Mouse (Mus musculus): ENCODE measurements at regions not wholly inside any gene's neighbourhood (a gene's known extent, or its start where the extent isn't known, plus 50 kb on each side); places are given as distances from the start of the nearest gene placed in this dataset.

- intact Hi-C loops (cut with DNase I): no loop called here
- no peak for DNase-seq
These were observed 440.6 kb downstream of the Nebl start for GRCm38 (mm10) chr2:17290709-17291108.

- no peak for DNase-seq
These were observed 443.7 kb downstream of the Nebl start for GRCm38 (mm10) chr2:17287598-17287997.

GRCm38 (mm10) chr2:17249960-17250359 lies 481.3 kb downstream of the Nebl start:
- intact Hi-C loops (cut with DNase I): no loop called here
- no peak for DNase-seq

More at GRCm38 (mm10) chr2:17287598-17287997, 443.7 kb downstream of the Nebl start:
- intact Hi-C loops (cut with DNase I): no loop called here

DNA sequence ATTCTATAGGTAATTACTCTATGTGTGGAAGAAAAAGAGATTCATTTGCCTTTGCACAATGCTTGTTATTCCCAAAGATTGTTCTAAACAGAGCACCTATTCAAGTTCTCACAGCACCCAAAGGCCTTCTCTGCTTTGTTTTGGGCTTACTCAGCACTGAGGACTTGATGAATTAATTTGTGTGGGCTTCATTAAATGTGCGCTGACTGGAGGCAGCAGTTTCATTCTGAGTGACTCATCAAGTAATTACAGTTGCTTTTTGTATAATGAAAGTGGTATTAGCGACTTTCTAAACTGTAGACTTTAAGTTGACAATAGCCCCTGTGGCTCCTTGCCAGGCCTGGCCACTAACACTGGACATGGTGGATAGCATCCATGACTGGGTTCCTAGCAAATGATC lies 485.4 kb downstream of the Nebl start:
- no peak for DNase-seq
- intact Hi-C loops (cut with DNase I): no loop called here

DNA sequence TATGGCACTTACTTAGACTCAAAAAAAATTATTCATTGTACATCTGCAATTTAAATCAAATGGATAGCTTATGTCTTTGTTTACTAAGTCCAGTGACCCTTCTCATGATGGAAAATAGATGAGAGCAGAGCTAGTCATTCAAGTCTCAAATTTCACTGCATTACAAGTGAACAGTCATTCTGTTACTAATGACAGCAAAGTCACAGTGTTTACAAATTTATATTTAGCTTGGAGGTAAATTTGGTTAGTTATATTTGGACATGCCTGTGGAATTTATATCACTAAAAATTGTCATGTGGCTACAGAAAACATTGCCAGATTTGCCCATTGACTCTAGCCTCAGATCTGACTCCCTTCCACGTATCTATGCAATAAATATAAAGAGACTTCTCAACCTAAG lies 515.7 kb downstream of the Nebl start:
- no peak for DNase-seq
- intact Hi-C loops (cut with DNase I): no loop called here

DNA sequence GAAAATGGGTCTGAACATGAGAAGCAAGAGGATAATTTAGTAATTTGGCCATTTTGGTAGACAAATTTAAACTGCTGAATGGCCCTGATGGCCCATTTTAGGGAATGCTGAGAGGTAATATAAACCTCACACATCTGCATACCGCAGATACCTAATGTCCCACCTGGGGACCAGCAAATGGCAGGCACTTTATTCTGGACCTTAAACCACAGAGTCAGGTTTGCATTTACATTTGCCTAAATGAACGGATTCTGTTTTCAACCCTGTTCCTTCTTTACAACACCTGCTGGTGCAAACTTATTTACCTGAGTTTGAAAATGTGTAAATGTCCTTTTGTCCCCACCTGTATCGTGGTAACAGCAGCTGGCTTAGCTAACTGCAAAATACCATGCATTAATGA lies 516.4 kb downstream of the Nebl start:
- intact Hi-C loops (cut with DNase I): no loop called here
- DNase-seq: no peak

- no peak for DNase-seq
- intact Hi-C loops (cut with DNase I): no loop called here
These were observed 518.7 kb downstream of the Nebl start for GRCm38 (mm10) chr2:17212566-17212965.

DNA sequence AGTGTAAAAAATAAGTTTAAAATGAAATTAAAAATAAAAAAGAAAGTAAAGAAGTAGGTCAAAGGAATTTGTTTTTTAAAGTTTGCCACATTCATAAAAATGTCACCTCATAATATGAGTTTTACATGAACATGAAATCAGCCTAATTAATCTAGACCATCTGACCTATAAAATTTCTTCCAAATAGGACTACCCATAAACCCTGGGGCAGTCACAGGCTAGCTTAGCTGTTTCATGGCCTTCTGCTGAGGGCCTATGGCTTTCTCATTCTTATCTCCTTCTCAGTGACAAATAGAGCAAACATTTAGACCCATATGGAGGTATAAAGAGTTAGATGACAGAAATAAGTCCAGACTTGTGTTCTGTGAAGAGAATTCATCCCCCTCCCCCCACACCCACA lies 520.2 kb downstream of the Nebl start:
- DNase-seq: no peak
- intact Hi-C loops (cut with DNase I): no loop called here

DNA sequence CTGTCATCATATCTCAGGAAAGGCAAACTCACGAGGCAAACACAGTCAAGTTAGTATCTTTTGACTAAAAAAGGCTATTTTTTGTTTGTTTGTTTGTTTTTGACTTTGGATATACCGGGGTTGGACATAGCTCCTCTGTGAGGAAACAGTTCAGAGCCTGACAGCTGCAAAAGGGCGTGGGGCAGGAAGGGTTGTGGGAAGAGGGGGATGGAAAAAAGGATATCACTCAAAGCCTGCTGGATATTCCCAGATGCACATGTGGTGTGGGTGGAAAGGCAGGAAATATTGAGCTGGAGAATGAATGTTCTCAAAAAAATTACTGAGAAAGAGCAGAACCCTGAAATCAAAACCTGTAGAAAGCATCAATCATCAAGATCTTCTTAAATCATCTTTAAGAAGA lies 537.7 kb downstream of the Nebl start:
- intact Hi-C loops (cut with DNase I): no loop called here
- no peak for DNase-seq

GRCm38 (mm10) chr2:17189169-17189568 lies 542.1 kb downstream of the Nebl start:
- intact Hi-C loops (cut with DNase I): no loop called here
- no peak for DNase-seq

DNA sequence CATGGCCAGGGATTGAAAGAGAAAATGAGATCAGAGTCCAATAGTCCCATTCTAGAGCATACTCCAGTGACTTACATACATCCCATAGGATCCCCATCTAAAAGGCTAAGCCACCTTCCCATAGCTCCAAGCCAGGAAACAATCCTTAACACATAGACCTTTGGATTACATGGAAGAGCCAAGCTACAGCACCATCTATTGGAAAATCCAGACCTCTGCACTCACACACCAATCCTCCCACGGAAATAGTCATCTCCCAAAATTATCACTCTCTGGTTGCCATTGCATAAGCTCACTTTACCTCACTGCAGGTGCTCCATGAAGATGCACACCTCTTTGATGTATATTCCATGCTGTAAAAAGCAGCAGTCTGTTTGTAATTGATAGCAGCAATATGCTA lies 543.4 kb downstream of the Nebl start:
- DNase-seq: no peak
- intact Hi-C loops (cut with DNase I): no loop called here

DNA sequence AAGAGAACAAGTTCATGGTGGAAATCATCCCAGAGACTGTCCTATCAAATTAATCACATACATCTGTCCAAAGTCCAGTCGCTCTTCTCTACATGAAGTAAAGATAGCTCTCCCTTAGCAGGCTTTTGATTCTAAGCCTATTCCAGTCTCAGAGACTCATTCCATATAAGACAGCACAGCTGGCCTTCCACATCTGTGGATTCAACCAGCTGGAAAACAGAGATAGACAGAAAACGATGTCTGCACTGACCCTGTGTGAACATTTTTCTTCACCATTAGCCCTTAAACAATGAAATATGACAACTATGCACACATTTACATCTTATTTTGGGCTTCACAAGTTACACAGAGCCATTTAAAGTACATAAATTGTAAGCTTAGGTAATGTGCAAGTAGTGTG lies 547.6 kb downstream of the Nebl start:
- DNase-seq: no peak
- intact Hi-C loops (cut with DNase I): no loop called here

DNA sequence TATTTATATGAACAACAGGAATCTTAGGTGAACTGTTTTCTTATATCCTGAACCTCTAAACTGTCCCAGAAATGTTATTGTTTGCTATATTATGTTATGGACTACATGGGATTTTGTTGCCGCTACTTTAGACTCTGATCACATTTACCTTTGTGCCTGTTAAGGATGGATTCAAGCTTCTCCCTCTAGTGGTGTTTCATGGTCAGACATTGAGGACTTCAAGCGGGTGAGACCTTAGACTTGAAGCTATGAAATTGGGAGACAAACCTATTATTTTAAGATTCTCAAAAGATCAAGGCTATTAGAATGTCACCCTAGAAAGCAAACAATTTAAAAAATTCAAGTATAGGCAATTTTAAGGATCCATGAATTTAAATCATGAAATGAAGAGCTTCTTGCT lies 549.7 kb downstream of the Nebl start:
- DNase-seq: no peak
- intact Hi-C loops (cut with DNase I): no loop called here

DNA sequence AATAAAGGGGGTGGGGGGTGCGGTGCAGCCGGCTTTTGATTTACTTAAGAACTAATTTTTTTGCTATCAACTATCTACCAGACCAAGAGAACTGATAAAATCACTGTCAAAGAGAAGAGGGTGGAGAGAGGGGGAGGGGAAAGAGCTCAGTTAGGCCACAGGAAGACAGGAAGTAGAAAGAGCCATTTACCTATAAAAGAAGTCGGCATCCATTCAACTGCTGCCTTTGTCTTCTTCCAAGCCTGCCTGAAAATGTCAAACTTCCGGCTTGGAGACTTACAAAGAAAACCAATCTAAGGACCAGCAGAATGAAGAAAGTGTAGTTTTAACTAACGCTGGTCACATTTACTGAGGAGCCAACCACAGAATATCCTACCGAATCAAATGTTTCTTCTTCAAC lies 562.4 kb downstream of the Nebl start:
- intact Hi-C loops (cut with DNase I): no loop called here
- no peak for DNase-seq

- no peak for DNase-seq
These were observed 566.2 kb downstream of the Nebl start for GRCm38 (mm10) chr2:17165016-17165415.

GRCm38 (mm10) chr2:17158463-17158862 lies 572.8 kb downstream of the Nebl start:
- intact Hi-C loops (cut with DNase I): no loop called here
- peak; percentile 35 for DNase-seq

More at GRCm38 (mm10) chr2:17165016-17165415, 566.2 kb downstream of the Nebl start:
- intact Hi-C loops (cut with DNase I): no loop called here

GRCm38 (mm10) chr2:17157336-17157735 lies 573.9 kb downstream of the Nebl start:
- intact Hi-C loops (cut with DNase I): no loop called here
- DNase-seq: no peak

GRCm38 (mm10) chr2:17155596-17155995 lies 575.7 kb downstream of the Nebl start:
- intact Hi-C loops (cut with DNase I): no loop called here
- DNase-seq: peak; percentile 64

DNA sequence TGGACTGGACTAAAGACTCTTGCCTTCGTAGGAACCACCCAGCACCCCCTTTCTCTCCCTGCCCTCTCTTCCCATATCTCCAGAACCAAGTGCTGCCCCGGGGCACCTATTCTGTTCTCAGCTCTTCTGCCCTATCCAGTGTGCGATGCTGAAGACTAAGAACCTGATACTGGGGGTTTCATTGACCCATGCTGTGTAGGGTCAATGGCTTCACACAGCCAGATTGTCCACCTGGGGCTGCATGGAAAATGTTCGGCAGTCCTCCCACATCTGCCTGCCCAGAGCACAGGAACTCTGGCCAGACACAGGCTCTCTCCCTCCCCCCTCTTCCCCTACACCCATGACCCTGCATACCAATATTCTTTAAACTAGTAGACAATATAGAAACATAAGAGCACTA lies 607.6 kb downstream of the Nebl start:
- intact Hi-C loops (cut with DNase I): no loop called here
- DNase-seq: no peak

DNA sequence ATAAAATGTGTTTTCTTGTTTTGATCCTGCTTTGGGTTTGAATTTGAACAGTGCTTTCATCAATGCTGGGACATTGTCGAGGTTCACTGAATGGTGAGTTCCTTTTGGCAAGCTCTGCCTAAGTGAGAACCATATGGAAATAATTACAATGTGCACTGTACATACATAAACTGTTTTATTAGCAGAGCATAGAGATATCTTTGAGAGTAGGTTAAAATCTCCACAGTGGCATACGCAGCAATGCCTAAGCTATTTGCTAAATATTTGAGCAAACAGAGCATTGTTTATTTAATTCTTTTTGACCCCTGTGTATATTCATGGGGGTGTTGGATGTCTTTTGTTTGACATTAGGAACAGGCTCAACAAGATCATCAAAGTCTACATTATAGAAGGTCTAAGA lies 614.0 kb downstream of the Nebl start:
- DNase-seq: no peak
- intact Hi-C loops (cut with DNase I): no loop called here

GRCm38 (mm10) chr2:17111177-17111576 lies 620.1 kb downstream of the Nebl start:
- intact Hi-C loops (cut with DNase I): no loop called here
- no peak for DNase-seq

- intact Hi-C loops (cut with DNase I): no loop called here
- no peak for DNase-seq
These were observed 630.1 kb downstream of the Nebl start for GRCm38 (mm10) chr2:17101161-17101560.

DNA sequence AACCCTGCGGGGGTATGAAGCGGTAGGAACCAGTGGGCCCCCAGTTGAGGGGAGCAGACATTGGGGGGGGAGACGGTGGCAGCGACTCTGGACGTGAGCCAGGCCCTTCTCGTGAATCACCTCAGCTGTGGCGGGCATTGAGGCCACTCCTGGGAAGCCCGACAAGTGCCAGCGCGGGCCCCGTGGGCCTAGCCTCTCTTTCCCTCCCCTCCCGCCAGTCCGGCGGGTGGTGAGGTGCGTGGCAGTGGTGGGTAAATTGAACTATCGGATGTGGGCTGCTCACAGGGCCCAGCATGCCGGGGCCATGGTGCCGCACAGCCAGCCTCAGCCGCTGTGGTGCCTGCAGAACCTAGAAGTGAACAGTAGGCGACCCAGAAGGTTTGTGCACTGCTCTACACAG lies 633.7 kb downstream of the Nebl start:
- DNase-seq: no peak
- intact Hi-C loops (cut with DNase I): no loop called here

DNA sequence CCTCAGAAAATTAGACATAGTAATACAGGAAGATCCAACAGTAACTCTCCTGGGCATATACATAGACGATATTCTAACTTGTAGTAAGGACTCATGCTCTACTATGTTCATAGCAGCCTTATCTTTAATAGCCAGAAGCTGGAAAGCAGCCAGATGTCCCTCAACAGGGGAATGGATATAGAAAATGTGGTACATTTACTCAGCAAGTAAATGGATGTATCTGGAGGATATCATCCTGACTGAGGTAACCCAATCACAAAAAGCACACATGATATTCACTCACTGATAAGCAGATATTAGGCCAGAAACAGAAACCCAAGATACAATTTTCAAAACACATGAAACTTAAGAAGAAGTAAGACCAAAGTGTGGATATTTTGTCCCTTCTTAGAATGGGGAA lies 639.8 kb downstream of the Nebl start:
- intact Hi-C loops (cut with DNase I): no loop called here
- no peak for DNase-seq
